14 mouse cellular contexts compared by ENCODE assay signal in the genomic region with DNA sequence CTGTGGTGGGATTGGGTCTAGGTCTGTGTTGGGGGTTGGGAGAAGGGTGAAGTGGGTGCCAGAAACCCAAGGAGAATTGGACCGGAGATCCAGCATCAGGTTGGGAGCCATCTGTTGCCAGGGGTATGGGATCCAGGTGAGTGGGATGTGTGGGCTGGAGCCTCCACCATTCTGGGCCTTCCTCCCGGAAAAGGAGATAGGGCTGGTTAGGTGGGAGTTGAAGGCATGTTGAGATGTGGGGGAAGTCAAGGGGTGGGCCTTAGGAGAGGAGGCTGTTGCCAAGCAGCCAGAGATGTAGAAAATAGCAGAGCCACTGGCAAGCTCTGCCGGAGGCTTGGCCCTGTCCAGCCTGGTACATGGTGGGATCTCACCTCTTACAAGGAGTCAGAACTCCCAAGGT. TPM values are rescaled to one million over a fixed set of nuclear protein-coding genes. Genes with fewer than 3 reads are reported as not detected.
DNase-seq lines count a peak whose midpoint lies in the region; ATAC-seq and TF ChIP-seq lines count a peak whose summit lies in the region.
"Had no signal": no experiment of that assay in that cellular context is flagged by ENCODE, and none has a peak within 500 bp of the region (broad histone marks: within the 10 kb centered on the region; RNA-seq: fewer than 3 reads in every experiment).

No protein-coding gene starts in this region.

- no peak for TF ChIP-seq CTCF in left cerebral cortex, adult 2 months (IDR thresholded peaks at IDR 0.05)

- H3K4me2 ChIP-seq in forebrain, embryonic 12.5 days: no peak overlapping the region
- H3K4me2 ChIP-seq: neural tube, embryonic 12.5 days had no signal

- intact Hi-C loops in left cerebral cortex, adult 2 months (cut with DNase I): no loop called here
- intact Hi-C loops in left cerebral cortex, postnatal 36 days (cut with DNase I): no loop called here

- ATAC-seq in forebrain, embryonic 12.5 days (ENCODE audit: low FRiP score): no peak

- WGBS in hindbrain, embryonic 10.5 days: 90% methylated on average over 3 of the region's 3 CpGs
- 98% methylated on average over 3 of the region's 3 CpGs for WGBS in forebrain, embryonic 12.5 days

- no peak overlapping the region for H3K9ac ChIP-seq in forebrain, embryonic 12.5 days
- H3K9ac ChIP-seq: liver, embryonic 12.5 days; neural tube, embryonic 12.5 days had no signal

- H3K4me3 ChIP-seq in left cerebral cortex, adult 2 months: no peak overlapping the region
- no peak overlapping the region for H3K4me3 ChIP-seq in hindbrain, embryonic 10.5 days
- no peak overlapping the region for H3K4me3 ChIP-seq in forebrain, embryonic 12.5 days (replicated peaks)
- H3K4me3 ChIP-seq: forebrain, embryonic 10.5 days; liver, embryonic 12.5 days; neural tube, embryonic 12.5 days had no signal

- H3K9me3 ChIP-seq in hindbrain, embryonic 10.5 days: no peaks in the 10 kb centered on the region
- H3K9me3 ChIP-seq in forebrain, embryonic 12.5 days: no peaks in the 10 kb centered on the region
- H3K9me3 ChIP-seq: forebrain, embryonic 10.5 days; liver, embryonic 12.5 days; neural tube, embryonic 12.5 days had no signal

- H3K36me3 ChIP-seq in hindbrain, embryonic 10.5 days: no peaks in the 10 kb centered on the region
- H3K36me3 ChIP-seq in forebrain, embryonic 12.5 days (replicated peaks): no peaks in the 10 kb centered on the region
- H3K36me3 ChIP-seq: forebrain, embryonic 10.5 days; liver, embryonic 12.5 days; neural tube, embryonic 12.5 days had no signal

- peak; percentile 24 for DNase-seq in kidney, adult 9 months
- no peak for DNase-seq in kidney, postnatal 36 days
- DNase-seq in left cerebral cortex, adult 2 months (ENCODE audit: extremely low spot score in 1 of 2, low spot score in 2 of 2): peak; percentile 23 to 30
- DNase-seq in left cerebral cortex, adult 11 months (ENCODE audit: low spot score): no peak
- peak; percentile 43 for DNase-seq in ES-CJ7 (ENCODE audit: low read depth, low spot score)
- DNase-seq in left cerebral cortex, postnatal 36 days (ENCODE audit: low spot score in 2 of 2): peak; percentile 56 to 57
- no peak for DNase-seq in hindbrain, embryonic 10.5 days (ENCODE audit: low spot score)
- DNase-seq: cerebellum, adult 9-10 months; midbrain, embryonic 14.5 days had no signal

- peaks cover 11% of the 10 kb centered on the region for H3K4me1 ChIP-seq in hindbrain, embryonic 10.5 days (replicated peaks)
- H3K4me1 ChIP-seq in forebrain, embryonic 12.5 days: peaks cover 9% of the 10 kb centered on the region; the same call in 1 of the 2 replicates
- H3K4me1 ChIP-seq: liver, embryonic 12.5 days had no signal

- no peaks in the 10 kb centered on the region for H3K27me3 ChIP-seq in hindbrain, embryonic 10.5 days (ENCODE audit: insufficient read depth, poor library complexity, severe bottlenecking)
- H3K27me3 ChIP-seq in forebrain, embryonic 12.5 days: no peaks in the 10 kb centered on the region
- H3K27me3 ChIP-seq: neural tube, embryonic 12.5 days had no signal

- H3K27ac ChIP-seq in left cerebral cortex, adult 2 months: peak overlapping the region; percentile 44
- H3K27ac ChIP-seq in hindbrain, embryonic 10.5 days: no peak overlapping the region
- H3K27ac ChIP-seq in forebrain, embryonic 12.5 days: no peak overlapping the region
- H3K27ac ChIP-seq: macrophage; neural tube, embryonic 12.5 days had no signal

RNA-seq across cellular contexts. Expression of a gene that starts 11.4 kb away (rescaled TPM):
- 100 to 1,000 TPM; 376 to 385 TPM for total RNA-seq in left cerebral cortex, adult 2 months (2021)
- total RNA-seq in left cerebral cortex, postnatal 36 days (2021): 100 to 1,000 TPM; 346 to 360 TPM
- polyA plus RNA-seq in hindbrain, embryonic 10.5 days (2016; fragmentation: Nextera tagmentation; extraction: Ambion mirVana): 1.0 and 2.1 TPM in 2 replicates
- polyA plus RNA-seq in forebrain, embryonic 12.5 days (2016; fragmentation: Nextera tagmentation; extraction: Ambion mirVana): 4.1 and 4.4 TPM in 2 replicates

Comparison
In these comparisons a context has a peak if more than half of its experiments do, and no peak if none do; other contexts are left out.
1. DNase-seq: peak in kidney, adult 9 months (single experiment), left cerebral cortex, adult 2 months (2 of 2), ES-CJ7 (single experiment) and left cerebral cortex, postnatal 36 days (2 of 2); none in kidney, postnatal 36 days (0 of 2), left cerebral cortex, adult 11 months (single experiment) and hindbrain, embryonic 10.5 days (single experiment).